Mouse (Mus musculus) stomach, postnatal 0 days (tissue): ENCODE data around the gene Nr5a2. TPM values are rescaled to one million over a fixed set of nuclear protein-coding genes. Genes with fewer than 3 reads are reported as not detected.

Experiments used
- ATAC-seq: fragments of 200-750 bp; cut with Nextera tagmentation; 2 replicates; pipeline ENCODE4 v1.8.0; 2017; ENCODE audit not compliant: low FRiP score, low TSS enrichment
- DNase-seq: peaks from one replicate; pipeline ENCODE4 v3.0.0-alpha.2; 2016; ENCODE audit warnings: low spot score
- H3K27ac ChIP-seq: fragments of 300-500 bp; sonication (generic); replicated peaks from 2 replicates; pipeline ENCODE4 v1.5.1; 2014; ENCODE audit warnings: mild to moderate bottlenecking, control low read depth
- H3K27me3 ChIP-seq: fragments of 300-500 bp; sonication (generic); 2 replicates; pipeline ENCODE4 v1.6.1; 2014; ENCODE audit warnings: low read length; ENCODE audit not compliant: control insufficient read depth, insufficient read depth
- H3K36me3 ChIP-seq: fragments of 300-500 bp; sonication (generic); 2 replicates; pipeline ENCODE4 v1.6.1; 2014; ENCODE audit warnings: low read length, mixed read lengths; ENCODE audit not compliant: control insufficient read depth, insufficient read depth
- H3K4me1 ChIP-seq: fragments of 300-500 bp; sonication (generic); replicated peaks from 2 replicates; pipeline ENCODE4 v1.6.1; 2014; ENCODE audit warnings: antibody characterized with exemption; ENCODE audit not compliant: control insufficient read depth, insufficient read depth
- H3K4me2 ChIP-seq: fragments of 300-500 bp; sonication (generic); replicated peaks from 2 replicates; pipeline ENCODE4 v1.6.1; 2014; ENCODE audit warnings: low read depth, mild to moderate bottlenecking, control low read depth, moderate library complexity
- H3K4me3 ChIP-seq: fragments of 300-500 bp; sonication (generic); 2 replicates; pipeline ENCODE4 v1.5.1; 2014; ENCODE audit warnings: low read depth, low read length, control low read depth
- H3K9ac ChIP-seq: fragments of 300-500 bp; sonication (generic); 2 replicates; pipeline ENCODE4 v1.6.1; 2014; ENCODE audit warnings: mild to moderate bottlenecking, low read length, control low read depth, mixed read lengths
- H3K9me3 ChIP-seq: fragments of 300-500 bp; sonication (generic); 2 replicates; pipeline ENCODE4 v1.6.1; 2016; ENCODE audit warnings: low read length; ENCODE audit not compliant: control insufficient read depth
- CTCF ChIP-seq: IDR thresholded peaks from 2 replicates; pipeline ENCODE4 v1.5.1; 2016; ENCODE audit warnings: antibody characterized with exemption, low read depth, mild to moderate bottlenecking, moderate library complexity
- EP300 ChIP-seq: optimal IDR thresholded peaks from 2 replicates; pipeline ENCODE3; 2016; ENCODE audit warnings: antibody characterized with exemption
- WGBS: fragments of 180-500 bp; shearing (Covaris S2); extraction: QIAGEN DNeasy Blood & Tissue Kit; methylation state at CpG from one replicate; pipeline ENCODE4 v1.1.7; 2014; 5-methylcytosine and 5-hydroxymethylcytosine counted together
- polyA plus RNA-seq: library from polyadenylated mRNA; unstranded; fragments of >200 nt; fragmentation: Nextera tagmentation; extraction: Ambion mirVana; gene quantifications from 2 replicates; pipeline ENCODE4 v1.2.1, GENCODE M21; 2015

The Nr5a2 gene
- polyA plus RNA-seq, 1 experiment from 2014 or later: 0.51 TPM

DNA sequence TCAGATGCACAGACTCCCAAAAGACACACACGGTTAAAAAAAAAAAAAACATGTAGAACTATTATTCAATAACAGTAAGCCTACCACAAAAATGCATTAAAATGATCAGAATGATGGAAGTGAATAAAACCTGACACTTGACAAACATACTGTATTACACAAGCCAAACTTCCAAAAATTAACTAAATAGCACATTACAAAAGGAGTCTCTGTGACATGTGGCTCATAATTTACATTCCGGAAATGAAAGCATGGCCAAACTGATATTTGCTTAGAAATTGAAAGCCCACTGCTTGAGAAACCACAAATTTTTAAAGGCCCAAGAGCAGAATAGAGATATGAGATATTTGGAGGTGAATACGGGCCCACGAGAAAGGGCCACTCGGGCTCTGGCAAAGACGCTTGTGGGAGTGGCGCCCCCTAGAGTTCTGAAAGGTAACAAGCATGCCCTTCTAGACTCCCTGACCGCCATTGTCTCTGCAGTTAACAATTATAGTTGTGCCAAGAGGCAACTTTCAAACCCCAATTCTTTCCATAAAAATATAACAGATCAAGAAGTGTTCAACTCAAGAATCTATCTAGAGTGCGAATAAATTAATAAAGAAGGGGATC lies 93.7 kb downstream of the Nr5a2 start:
- TF ChIP-seq CTCF (peak; percentile 46), EP300 (no peak)
- Histone ChIP-seq H3K9ac (no peak overlapping the region), H3K4me1 (0 out of 2 replicates have a peak, but pooled peaks cover under 1% of the 10 kb centered on the region), H3K9me3 (no peaks in the 10 kb centered on the region), H3K4me2 (no peak overlapping the region), H3K27ac (no peak overlapping the region), H3K4me3 (no peak overlapping the region), H3K27me3 (no peaks in the 10 kb centered on the region), H3K36me3 (no peaks in the 10 kb centered on the region)
- WGBS: 71% methylated on average over 9 of the region's 9 CpGs
- ATAC-seq (no peak), DNase-seq (no peak)

DNA sequence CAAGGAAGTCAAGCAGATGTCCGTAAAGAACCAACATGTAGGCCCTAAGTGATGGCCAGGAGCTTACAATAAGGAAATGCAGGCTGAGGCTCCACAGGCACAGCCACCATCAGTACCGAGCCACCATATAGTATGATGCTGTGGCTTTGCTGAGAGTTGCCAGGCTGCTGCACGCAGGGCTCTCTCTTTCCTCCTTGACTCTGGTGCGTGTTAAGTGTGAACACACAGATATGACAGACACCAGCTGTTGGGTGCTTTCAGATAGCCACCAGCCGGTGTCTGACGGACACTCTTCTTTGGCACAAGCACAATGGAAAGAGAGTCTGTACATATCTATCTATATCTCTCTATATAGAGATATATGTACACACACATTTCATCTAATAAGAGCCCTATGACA lies 97.0 kb downstream of the Nr5a2 start:
- TF ChIP-seq CTCF (no peak), EP300 (no peak)
- Histone ChIP-seq H3K36me3 (no peaks in the 10 kb centered on the region), H3K9ac (no peak overlapping the region), H3K4me1 (no peaks in the 10 kb centered on the region), H3K27me3 (no peaks in the 10 kb centered on the region), H3K9me3 (no peaks in the 10 kb centered on the region), H3K4me2 (no peak overlapping the region), H3K4me3 (no peak overlapping the region), H3K27ac (no peak overlapping the region)
- 61% methylated on average over 6 of the region's 6 CpGs for WGBS
- DNase-seq (no peak), ATAC-seq (no peak)

DNA sequence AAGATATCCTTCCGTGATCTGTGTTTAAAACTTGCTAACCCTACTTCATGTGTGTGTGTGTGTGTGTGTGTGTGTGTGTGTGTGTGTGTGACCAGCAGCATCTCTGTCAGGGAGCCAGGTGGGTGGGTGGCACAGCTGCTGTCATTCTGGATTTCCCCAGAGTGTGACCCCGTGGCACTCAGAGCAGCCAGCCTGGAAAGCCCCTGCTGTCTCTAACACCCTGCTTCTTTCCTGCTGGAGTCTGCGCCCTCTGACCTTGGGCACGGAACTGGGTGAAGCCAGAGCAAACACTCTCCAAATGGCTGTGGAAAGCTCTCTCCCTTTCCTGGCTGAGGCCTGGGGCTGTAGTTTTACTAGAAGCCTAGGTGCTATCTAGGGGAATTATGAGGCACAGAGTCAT lies 100.8 kb downstream of the Nr5a2 start:
- H3K36me3 ChIP-seq: no peaks in the 10 kb centered on the region
- ATAC-seq (no peak), DNase-seq (no peak)
- H3K27me3 ChIP-seq: no peaks in the 10 kb centered on the region
- H3K4me1 ChIP-seq: no peaks in the 10 kb centered on the region
- H3K4me2 ChIP-seq: no peak overlapping the region
- no peaks in the 10 kb centered on the region for H3K9me3 ChIP-seq
- WGBS: 40% methylated on average over 4 of the region's 4 CpGs
- no peak overlapping the region for H3K9ac ChIP-seq
- no peak for TF ChIP-seq EP300
- no peak for TF ChIP-seq CTCF
- no peak overlapping the region for H3K4me3 ChIP-seq
- H3K27ac ChIP-seq: no peak overlapping the region

DNA sequence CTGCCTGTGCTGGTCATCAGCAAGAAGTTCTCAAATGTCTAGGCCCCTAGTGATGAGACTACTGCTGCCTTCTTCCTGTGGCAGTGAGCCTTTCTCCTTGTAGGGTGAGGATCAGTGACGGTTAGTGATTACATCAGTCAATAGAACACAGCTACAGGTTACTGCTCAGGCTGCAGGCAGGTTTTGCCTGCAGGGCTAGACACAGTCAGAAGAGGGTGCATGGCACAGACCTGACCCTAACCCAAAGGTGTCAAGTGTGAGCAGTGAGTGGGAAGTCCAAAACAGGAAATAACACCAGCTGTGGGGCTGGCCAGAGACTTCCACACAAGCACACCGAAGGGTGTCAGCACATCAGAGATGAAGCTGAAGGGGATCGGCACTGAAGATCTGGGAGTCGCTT lies 101.5 kb downstream of the Nr5a2 start:
- no peak for TF ChIP-seq EP300
- no peaks in the 10 kb centered on the region for H3K4me1 ChIP-seq
- no peaks in the 10 kb centered on the region for H3K36me3 ChIP-seq
- DNase-seq (no peak), ATAC-seq (no peak)
- H3K27me3 ChIP-seq: no peaks in the 10 kb centered on the region
- no peak overlapping the region for H3K4me3 ChIP-seq
- H3K9me3 ChIP-seq: no peaks in the 10 kb centered on the region
- 64% methylated on average over 4 of the region's 4 CpGs for WGBS
- no peak overlapping the region for H3K27ac ChIP-seq
- H3K4me2 ChIP-seq: no peak overlapping the region
- H3K9ac ChIP-seq: no peak overlapping the region

DNA sequence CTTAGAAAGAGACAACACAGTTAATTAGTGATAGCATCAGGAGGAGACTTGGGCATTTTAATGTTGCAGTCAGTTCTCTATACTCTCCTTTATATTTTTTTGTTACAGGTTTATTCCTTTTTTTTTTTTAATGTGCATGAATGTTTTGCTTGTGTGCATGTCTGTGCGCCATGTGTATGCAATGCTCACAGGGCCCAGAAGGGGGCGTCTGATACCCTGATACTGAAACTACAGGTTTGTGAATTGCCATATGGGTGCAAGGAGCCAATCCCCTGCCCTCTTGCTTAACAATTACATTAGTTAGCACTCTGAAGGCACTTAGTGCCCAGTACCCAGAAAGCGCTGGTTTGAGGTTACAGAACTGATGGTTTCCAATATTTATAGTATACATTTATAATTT lies 104.1 kb downstream of the Nr5a2 start:
- 81% methylated on average over 3 of the region's 3 CpGs for WGBS
- H3K9ac ChIP-seq: no peak overlapping the region
- H3K4me1 ChIP-seq: no peaks in the 10 kb centered on the region
- no peak overlapping the region for H3K4me3 ChIP-seq
- no peak overlapping the region for H3K27ac ChIP-seq
- no peaks in the 10 kb centered on the region for H3K36me3 ChIP-seq
- TF ChIP-seq CTCF: peak; percentile 32
- no peak for TF ChIP-seq EP300
- ATAC-seq: no peak
- DNase-seq: no peak
- H3K4me2 ChIP-seq: no peak overlapping the region
- no peaks in the 10 kb centered on the region for H3K9me3 ChIP-seq
- no peaks in the 10 kb centered on the region for H3K27me3 ChIP-seq

DNA sequence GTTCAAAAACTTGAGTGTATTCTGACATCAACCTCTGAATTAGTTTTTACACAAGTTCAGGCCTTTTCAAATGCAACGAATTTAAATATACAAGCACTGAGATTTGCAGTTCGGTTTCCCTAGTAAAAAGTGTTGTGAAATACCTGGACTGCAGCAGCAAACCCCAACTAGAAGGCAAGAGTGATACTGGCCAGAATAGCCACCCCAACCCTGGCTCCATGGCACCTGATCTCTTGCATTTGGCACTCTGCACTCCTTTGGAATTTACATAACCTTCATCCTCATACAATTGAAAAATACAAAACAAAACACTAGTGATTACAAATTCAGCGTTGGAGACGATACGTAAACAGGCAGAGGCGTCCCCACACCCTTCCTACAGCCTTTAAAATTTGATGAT lies 111.5 kb downstream of the Nr5a2 start:
- H3K4me1 ChIP-seq: no peaks in the 10 kb centered on the region
- H3K9ac ChIP-seq: no peak overlapping the region
- H3K9me3 ChIP-seq: no peaks in the 10 kb centered on the region
- no peaks in the 10 kb centered on the region for H3K27me3 ChIP-seq
- H3K4me2 ChIP-seq: no peak overlapping the region
- WGBS: 86% methylated on average over 6 of the region's 6 CpGs
- H3K27ac ChIP-seq: no peak overlapping the region
- ATAC-seq (no peak), DNase-seq (no peak)
- TF ChIP-seq CTCF (no peak), EP300 (no peak)
- H3K36me3 ChIP-seq: no peaks in the 10 kb centered on the region
- no peak overlapping the region for H3K4me3 ChIP-seq
